Mouse (Mus musculus) mesoderm, embryonic 11.5 days (tissue): ENCODE measurements at regions not wholly inside any gene's neighbourhood (a gene's known extent, or its start where the extent isn't known, plus 50 kb on each side); places are given as distances from the start of the nearest gene placed in this dataset.

ENCODE experiments used
- DNase-seq: peaks from one replicate; pipeline ENCODE4 v3.0.0-alpha.2; 2012; ENCODE audit warnings: low read depth, low spot score

GRCm38 (mm10) chr2:137594509-137594908 is 478.1 kb upstream of the Jag1 start:
- DNase-seq, result no peak

DNA sequence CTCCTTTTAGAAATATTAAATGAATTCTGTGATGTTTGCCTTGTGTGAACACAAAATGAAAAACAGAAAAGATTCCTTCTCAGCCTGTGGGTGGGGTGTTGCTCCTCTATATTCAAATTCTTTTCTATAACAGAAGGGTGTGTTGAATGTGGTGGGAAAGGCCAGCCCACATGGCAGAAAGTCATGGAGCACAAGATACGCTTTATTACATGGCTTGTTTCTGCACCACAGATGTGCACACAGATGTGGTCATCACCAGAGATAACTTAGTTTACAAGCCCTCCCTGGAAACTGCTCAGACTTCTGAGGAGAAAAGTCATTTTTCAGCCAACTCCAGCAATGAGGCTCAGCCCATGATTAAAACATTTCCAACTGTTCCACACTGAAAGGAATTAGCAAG is 475.1 kb upstream of the Jag1 start:
- no peak for DNase-seq

- DNase-seq, result peak; percentile 4
Observed at GRCm38 (mm10) chr2:137581491-137581890, 465.0 kb upstream of the Jag1 start.

DNA sequence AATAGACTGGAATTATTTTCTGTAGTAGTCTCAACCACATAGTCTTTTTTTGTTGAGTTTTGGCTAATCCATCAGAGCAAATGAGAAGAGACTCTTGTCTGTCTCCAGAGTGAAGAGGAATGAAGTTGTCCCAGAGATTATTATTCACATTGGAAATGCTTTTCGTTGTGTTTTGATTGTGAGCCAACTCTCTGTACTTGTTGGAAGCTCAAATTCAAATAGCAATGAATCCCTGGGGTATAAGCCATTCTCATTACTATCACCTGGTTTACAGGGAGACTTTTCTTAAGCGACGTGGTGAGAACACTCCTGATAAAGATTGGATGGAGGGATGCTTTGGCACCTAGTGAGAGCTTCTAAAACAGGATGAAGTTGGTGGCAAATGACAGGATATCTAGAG is 459.3 kb upstream of the Jag1 start:
- DNase-seq, result no peak

GRCm38 (mm10) chr2:137574845-137575449 is 458.5 kb upstream of the Jag1 start:
- DNase-seq, result no peak

DNA sequence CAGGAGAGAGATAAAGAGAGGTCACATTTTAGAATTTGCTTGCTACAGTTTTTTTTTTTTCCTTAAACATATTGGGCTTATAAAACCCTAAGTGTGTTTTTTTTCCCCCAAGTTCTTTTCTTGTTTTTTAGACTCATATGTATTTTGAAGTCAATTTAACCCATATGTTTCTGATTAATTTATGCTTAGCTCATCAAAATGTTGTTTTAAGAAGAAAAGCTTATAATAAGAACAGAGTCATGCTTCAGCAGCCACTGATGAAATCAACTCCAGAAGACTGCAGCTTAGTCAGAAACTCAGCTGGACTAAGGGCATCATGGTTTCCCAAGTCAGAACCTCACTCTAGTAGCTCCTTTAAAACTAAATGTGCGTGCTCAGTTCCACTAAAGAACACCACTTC is 454.7 kb upstream of the Jag1 start:
- no peak for DNase-seq

GRCm38 (mm10) chr2:137566619-137567018 is 450.2 kb upstream of the Jag1 start:
- no peak for DNase-seq

DNA sequence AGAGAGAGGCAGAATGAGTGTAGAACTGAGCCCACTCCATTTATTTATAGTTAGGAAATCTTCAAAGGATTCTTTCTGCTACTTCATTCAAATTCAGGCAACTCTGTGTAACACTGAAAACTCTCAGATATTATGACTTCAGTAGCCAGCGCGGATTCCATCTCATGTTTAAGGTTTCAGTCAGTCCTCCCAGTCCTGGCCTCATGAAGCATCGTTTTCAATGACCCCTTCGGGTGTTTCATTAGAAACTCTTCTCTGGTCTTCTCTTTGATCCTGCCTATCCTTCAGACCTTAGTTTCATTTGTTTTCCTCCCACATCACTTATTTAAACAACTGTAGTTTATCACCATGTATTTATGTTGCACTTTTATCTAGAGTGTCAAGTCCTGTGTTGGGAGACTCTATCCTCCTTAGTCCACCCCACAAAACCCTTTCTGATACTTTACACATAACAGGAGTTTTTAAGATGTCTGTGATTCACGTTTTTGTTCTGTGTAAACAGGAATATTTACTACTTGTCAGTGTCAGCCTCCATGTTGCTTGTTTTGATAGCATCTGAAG is 447.7 kb upstream of the Jag1 start:
- DNase-seq, result peak; percentile 3

DNA sequence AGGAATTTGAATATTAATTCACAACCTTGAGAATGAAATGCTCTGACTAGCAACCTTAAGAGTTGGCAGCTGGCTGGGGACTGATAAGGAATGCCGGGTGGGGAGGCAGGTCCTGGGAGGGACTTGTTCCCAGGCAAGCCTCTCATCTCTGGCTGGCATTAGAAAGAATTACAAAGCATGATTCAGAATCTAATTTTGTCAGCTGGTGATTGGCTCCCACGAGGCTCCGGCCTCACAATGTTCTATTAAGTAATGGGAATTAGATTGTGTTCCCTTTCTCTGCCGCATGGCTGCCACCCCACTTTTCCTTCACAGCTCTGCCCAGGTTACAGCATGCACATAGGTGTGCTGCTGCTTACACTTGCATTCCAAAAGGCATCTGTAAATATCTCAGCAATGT is 443.9 kb upstream of the Jag1 start:
- DNase-seq, result no peak

- DNase-seq, result no peak
Observed at GRCm38 (mm10) chr2:137553871-137554270, 437.4 kb upstream of the Jag1 start.

- no peak for DNase-seq
Observed at GRCm38 (mm10) chr2:137536581-137536980, 420.1 kb upstream of the Jag1 start.

DNA sequence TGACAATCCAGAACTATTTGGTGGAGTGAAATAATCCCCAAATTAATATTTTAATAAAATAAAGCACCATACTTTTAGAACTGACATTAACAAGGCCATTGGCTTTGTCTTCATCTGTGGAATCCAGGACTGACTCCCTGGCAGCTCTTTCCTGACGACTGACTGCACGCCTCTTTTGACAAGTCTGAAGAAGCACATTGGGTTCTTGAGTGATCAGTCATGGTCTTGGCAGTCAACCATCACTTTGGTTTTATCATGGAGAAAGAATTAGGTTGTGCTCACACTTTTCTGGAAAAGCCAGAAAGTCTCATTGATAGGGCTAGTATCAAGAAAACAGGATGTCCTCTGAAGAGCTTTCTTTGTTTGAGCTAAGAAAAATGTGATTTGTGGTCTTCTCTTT is 399.8 kb upstream of the Jag1 start:
- DNase-seq, result no peak

DNA sequence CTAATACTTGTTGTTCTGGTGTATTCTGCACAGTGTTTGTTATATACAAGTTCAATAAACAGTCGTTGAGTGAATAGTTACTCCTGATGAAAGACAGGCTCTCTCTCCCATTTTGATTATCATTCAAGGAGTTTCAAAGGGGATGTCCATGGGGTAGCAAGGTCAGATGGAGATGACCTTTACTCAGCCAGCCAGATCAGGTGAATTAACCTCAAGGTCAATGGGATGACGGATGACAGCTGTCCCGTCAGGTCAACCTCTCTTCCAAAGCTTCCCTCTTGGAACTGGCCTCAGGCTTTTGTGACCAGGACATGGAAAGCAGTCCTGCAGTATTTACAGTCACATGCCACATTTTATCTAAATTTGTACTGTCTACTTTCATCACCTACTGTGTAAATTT is 398.6 kb upstream of the Jag1 start:
- peak; percentile 24 for DNase-seq

GRCm38 (mm10) chr2:137513895-137514506 is 397.6 kb upstream of the Jag1 start:
- peak; percentile 57 for DNase-seq

GRCm38 (mm10) chr2:137510671-137511235 is 394.3 kb upstream of the Jag1 start:
- no peak for DNase-seq

DNA sequence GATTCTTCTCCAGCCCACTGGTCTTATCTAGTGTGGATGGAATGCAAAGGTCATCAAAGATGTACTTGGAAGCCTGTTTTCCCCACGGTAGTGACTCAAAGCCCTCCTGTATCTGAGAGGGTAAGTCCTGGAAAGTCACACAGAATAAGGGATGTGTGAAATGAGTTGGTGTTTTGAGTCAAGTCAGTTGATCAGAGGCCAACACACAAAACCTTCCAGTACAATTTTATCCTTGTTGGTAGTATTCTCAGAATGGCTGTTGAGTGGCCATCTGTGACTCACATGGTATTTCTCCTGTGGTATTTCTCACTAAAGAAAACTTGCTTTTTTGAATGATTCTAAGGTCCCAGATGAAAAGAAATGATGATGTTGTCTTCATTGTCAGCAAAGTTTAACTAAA is 384.8 kb upstream of the Jag1 start:
- no peak for DNase-seq

DNA sequence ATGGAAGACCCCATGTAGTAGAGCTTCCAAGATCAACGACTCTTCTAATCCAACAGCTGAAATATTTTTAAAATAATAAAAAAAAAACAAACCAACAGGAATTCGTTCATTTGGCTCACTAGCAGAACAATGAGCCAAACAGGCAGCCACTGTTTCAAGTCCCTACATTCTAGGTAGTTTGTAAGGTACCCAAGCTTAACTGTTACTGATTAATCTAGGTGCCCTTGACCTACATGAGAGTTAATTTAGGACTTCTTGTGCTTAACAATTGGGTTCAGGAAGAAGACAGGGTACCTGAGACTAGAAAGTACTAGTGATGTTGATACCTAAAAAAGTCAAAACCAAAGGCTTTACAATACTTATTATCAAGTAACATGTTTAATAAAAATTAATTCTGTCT is 381.2 kb upstream of the Jag1 start:
- no peak for DNase-seq

GRCm38 (mm10) chr2:137493600-137493999 is 377.2 kb upstream of the Jag1 start:
- no peak for DNase-seq

- no peak for DNase-seq
Observed at GRCm38 (mm10) chr2:137489181-137489682, 372.8 kb upstream of the Jag1 start.

GRCm38 (mm10) chr2:137468769-137469168 is 352.3 kb upstream of the Jag1 start:
- DNase-seq, result peak; percentile 45

DNA sequence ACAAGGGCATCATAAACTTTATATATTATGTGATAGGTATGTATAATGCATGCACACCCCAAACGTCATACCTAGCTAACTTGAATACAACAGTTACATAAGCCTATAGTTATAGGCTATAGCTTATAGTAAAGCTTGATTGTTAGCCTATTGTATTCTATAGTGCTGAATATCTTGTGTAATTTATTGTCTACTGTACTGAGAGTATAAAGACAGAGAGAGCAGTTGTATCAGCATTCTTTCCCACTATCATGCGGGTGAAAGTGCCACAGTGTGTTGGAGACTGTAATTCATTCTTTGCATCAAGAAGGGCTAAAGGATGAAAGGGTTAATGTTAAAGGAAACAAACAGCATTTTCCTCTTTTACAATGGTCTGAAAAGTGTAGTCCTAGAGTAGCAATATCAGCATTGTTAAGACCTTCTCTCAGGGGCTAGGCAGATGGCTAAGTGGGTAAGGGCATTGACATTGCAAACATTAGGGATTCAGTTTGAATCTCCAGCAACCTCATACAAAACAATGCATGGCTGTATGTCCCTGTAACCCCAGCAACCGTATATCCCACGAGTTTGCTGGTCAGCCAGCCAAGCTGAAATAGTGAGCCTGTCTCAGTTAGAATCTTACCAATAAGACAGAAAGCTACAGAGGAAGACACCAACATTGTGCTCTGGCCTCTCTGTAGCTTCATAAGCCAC is 340.8 kb upstream of the Jag1 start:
- peak; percentile 38 for DNase-seq

DNA sequence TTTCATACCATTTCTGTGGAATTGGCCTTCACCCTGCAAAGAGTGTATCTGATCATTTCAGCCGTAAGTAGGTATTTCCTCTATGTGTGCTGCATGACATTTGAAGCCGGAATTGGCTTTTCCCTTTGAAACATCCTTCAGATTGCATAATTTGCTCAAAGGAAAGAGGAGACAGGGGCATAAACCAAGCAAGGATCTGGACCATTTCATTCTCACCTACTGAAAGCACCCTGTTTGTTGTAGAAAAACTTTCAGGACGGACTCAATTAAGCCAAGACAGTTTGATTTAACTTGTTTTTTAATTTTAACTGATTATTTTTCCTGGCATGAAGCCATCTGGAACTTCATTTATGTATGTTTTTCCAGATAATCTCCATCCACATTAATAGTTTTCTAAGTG is 340.0 kb upstream of the Jag1 start:
- no peak for DNase-seq
